Mouse (Mus musculus) heart, postnatal 25 days (tissue): ENCODE data around the gene Rbfox3. TPM values are rescaled to one million over a fixed set of nuclear protein-coding genes. Genes with fewer than 3 reads are reported as not detected.

ENCODE experiments used
- DNase-seq: peaks from one replicate; pipeline ENCODE4 v3.0.0; 2022; ENCODE audit warnings: low spot score
- intact Hi-C: fragments of 180-260 bp; cut with DNase I; formaldehyde crosslinking; loops from one replicate; pipeline ENCODE4 v1.15.1; 2025
- total RNA-seq, 2 experiments: library from RNA; stranded (reverse); gene quantifications; 2 replicates each; pipeline ENCODE4 v1.2.3; 2021

The Rbfox3 gene
- total RNA-seq, 2 experiments from 2014 or later = 0.08 TPM

DNA sequence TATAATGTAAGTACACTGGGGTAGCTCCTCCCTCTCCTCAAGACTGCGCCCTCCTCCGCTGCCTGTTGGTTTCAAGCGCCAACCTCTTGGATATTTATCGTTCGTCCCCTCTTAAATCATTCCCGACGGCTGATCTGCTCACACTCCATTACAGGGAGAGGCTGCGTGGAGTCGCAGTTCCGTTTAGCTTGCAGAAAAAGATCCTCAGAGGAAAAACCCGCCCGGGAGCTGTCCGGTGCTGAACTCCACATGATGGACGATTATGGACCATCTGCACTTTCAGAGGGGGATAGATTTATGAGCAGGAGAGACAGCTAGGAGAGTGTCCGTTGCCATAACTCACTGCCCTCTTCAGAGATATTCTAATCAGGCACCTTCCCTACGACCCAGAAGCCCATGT, 226.0 kb downstream of the Rbfox3 start:
- no peak for DNase-seq
- intact Hi-C loops = no loop called here

DNA sequence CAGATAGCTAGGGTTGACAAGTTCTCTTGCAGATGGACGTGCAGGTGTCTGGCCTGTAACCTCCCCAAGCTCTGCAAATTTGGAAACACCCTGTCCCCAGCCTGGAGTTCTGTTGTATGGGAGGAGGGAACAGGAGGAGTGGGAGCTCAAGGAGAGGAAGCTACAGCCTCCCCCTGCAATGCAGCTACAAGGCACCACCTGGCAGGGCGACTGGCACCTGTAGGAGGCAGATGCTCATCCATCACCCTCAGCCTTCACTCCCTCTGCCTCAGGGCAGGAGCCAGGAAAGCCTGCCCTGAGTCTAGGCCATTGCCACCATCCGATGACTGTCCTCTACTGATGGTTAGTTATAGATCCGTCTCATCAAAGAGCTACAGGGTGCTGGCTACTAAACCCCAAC, 226.7 kb downstream of the Rbfox3 start:
- intact Hi-C loops = no loop called here
- DNase-seq = no peak

DNA sequence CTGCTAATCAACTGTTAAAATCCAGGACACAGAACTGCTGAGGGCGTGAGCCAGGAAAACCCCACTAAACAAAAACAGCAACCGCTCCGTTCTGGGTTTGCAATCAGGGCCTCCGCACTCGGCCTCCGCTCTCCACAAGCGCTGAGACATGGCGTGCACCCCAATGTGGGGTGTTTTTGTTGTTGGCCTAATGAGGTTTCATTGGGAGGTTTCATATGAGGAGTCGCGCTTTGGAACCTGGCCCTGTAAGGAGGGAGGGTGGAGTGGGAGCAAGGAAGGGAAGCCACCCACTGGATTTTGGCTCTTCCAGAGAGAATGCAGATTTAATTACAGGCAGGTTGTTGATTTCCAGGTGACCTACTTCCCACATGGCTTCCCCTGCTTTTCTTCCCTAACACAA, 230.7 kb downstream of the Rbfox3 start:
- intact Hi-C loops = no loop called here
- no peak for DNase-seq

DNA sequence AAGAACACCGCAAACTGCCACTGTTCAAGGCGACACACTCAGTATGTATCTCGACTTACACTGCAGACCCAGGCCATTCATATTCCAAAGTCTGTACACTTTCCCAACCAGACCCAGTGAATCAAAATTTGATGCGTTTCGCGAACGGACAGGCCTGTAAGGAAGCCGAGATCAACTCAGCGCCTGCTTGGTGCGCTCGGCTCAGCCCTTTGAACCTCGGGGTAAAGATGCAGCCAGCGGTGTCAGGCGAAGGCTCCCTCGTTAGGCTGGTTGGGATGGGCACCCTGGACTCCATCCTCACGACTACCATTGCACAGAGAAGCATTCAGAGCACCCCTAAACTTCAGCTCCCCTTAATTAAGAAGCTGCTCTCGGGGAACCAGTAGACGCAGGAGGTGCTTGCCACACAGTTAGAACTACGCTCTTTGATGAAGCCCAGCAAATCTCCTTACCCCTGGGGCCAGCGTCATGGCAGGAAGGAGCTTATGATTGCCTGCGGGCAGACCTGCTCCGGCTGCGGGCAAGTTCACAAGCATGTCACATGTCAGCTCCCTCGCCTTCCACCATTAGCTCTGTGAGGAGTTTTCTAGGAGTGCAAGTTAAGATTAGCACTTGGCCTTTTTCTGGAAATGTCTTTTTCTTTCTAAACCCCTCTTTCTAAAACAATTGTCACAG, 231.5 kb downstream of the Rbfox3 start:
- DNase-seq = no peak
- intact Hi-C loops = no loop called here

DNA sequence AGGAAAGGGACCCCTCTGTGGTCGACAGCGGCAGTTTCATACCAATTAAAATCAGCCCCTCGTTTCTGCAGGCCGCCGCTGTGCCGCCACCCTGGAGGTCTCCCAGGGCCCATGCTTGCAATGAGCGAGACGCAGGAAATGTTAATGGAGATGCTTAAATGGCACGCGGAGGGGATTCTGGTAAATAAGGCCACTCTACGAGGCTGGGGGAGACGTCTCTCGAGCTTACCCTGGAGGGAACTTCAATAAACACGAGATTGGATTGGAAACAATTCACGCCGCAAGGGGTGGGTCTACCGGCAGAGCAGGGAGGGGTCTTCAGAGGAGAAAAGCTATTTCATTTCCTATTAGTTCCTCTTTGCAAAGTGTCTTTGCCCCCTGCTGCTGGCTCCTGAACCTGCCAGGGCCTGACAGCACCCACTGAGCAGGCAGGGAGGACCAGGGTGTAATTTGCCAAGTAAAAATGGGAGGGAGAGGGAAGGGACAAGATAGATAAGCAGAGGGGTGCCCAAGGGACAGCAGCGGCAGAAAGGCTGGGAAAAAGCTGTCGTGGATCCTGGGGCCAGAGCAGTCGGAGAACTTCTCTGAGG, 232.8 kb downstream of the Rbfox3 start:
- DNase-seq = no peak
- intact Hi-C loops = no loop called here

DNA sequence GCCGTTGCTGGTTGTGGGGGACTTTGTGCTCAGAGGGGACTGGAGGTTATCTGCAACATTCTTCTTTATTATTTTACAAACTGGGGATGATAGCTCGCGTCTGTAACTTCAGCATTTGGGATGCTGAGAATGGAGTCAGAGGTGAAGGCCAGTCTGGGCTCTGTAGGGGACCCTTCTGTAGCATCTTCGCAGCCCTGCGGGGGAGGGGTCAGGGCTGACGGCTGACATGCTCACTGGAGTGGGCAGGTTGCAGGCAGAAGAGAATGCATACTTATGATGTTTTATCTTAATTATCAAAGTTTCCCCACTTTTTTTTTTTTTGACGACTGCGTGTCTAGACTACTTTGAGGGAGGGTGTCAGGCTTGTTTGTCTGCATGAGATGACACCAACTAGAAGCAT, 234.1 kb downstream of the Rbfox3 start:
- intact Hi-C loops = no loop called here
- no peak for DNase-seq

DNA sequence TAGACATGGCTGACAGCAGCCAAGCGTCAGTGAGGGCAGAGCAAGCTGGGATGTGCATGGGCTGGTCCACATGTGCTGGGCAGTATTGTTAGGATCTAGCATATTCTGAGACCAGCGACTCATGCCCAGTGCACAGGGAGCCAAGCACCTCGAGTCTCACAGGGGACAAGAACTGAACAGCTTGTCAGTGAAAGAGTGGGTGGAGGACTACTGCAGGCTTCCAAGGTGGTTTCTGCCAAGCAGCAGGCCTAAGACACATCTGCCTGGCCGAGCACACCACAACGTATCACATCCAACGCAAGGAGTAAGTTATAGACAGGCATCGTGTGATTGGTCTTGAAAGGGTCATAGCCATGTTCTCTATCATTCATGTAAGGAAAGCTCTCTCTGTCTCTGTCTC, 235.0 kb downstream of the Rbfox3 start:
- intact Hi-C loops = no loop called here
- DNase-seq = no peak

DNA sequence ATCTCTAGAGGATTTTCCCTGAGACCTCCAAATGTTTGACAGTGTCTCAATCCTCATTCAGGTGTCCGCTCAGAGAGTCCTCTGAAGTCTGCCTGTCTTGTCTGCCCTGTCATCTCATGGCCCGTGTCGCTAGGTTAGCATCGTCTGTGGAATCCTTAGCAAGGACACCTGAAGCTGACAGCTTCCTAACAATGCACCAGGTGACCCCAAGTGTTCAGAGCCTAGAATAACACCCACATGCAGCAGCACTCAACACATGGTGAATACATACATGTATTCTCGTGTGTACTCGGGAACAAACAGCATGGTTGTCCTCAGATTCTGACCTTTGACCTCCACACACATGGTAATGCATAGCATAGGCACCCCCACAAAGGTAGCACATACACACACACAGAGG, 239.4 kb downstream of the Rbfox3 start:
- DNase-seq = no peak
- intact Hi-C loops = no loop called here

DNA sequence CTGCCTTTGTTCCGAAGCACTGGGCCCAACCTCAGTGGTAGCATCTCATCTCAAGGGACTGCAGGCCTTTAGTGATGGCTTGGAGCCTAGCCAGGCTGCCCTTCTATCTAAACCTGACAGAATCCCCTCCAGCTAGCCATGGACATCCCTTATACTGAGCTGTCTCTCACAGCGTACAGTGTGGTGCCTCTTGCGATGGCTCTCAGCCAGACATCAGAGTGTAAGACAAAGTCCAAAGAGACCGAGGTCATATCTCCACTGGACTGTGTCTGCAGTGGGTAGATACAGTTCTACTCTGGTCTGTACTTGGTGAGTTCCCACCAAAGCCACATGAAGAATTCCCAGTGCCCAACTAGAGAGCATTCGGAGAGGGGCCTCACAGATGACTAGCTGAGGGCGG, 240.2 kb downstream of the Rbfox3 start:
- intact Hi-C loops = no loop called here
- no peak for DNase-seq

DNA sequence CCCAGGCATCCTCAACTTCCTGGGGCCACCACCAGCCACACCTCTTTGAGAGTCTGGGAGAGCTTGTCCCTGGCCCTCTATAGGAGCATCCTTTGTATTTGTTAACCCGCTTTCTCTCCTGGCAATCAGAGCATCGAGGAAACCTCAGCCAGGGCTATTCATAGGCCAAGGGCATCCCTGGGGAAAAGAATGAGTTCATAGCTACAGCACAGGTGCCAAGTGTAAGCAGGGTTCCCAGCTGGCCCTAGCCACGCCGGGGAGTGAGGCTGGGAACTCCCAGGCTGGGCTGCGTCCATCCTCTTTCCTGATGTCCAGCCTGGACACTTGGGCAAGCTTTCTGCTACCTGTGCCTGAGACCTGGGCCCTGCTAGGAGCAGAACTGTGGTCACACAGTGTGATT, 241.6 kb downstream of the Rbfox3 start:
- intact Hi-C loops = no loop called here
- peak; percentile 31 for DNase-seq

DNA sequence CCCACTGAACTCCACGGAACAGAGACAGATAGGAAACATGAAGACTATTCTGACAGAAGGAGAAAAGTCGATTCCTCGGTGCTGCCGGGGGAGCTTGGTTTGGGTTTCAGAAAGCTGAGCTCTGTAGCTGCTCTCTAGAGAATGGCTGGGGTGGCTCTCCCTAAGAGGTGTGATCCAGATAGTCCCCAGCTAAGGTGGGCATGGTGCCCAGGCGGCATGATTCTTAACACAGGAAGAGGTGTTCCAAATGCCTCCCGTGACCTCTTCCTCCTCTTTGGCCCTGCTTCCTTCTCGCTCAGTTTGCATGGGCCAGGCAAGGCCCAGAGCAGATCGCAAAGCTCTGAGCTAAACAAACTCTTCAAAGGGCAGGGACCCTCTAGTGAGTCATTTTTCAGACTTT, 243.0 kb downstream of the Rbfox3 start:
- intact Hi-C loops = no loop called here
- no peak for DNase-seq

DNA sequence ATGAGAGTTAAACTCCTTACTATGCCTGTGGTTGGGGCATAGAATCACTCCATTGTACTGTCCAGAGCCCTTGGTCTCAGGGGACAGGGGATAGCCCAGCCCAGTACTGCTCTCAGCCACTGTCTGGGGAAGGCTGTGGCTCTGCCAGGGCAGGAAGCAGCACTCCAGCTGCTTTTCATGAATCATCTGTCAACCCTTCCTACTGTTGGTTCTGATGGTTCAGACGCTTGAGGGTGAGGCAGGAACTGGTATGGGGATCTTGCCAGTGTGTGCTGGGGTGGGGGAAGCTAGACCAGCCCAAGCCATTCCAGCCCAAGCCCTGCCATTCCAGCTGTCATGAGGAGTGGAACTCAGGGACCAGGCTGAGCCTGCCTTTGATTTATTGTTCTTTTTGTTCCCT, 243.5 kb downstream of the Rbfox3 start:
- DNase-seq = peak; percentile 6
- intact Hi-C loops = no loop called here

DNA sequence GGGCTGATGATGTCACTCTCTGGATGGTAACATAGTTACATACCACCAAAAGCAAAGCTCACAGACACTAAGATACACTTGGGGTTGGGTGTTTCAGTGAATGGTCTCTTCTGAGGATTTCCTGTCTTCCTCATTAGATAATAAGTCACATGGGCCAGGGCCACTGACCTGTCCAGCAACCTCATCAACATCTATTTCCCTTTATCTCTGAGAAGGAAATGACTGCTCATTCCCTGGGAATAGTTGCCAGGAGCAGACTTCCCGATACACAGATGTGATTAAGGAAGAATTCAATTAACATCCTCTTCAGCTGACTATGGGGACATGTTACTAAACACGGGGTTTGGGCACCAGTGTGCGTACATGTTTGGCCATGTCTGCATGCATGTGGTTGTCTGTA, 245.2 kb downstream of the Rbfox3 start:
- DNase-seq = no peak
- intact Hi-C loops = no loop called here

DNA sequence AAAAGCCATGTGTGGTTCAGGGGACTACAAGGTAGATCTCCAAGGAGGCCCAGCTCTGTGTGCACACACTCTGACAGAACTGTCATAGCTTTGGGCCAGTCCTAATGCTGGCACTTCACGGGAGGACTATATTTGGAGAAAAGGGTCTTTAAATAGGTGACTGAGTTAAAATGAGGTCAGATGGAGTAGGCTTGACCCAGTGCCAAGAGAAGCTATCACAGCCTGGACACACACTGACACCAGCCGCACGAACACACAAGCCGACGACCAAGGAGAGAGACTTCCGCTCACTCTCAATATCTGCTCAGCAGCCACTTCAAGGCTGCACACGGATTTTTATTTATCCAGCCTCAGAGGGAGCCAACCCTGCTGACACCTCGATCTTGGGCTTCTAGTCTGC, 248.1 kb downstream of the Rbfox3 start:
- intact Hi-C loops = no loop called here
- DNase-seq = no peak

DNA sequence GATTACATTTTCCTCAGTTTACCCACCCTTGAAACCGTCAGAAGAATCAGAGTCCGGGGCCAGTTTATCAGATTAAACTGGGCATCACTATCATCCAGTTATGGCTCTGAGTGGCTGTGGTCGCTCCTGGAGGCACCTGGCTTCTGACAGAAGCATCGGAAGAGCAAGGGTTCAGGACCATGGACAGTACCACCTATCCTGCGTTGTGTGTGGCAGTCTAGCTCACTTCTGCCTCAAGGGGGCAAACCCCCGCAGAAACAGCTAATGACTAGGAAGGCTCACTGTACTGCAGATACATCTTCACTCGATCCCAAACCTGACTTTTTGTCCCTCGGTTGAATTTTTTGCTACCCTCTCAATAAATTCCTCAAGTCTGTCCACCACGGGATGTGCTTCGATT, 252.1 kb downstream of the Rbfox3 start:
- DNase-seq = no peak
- intact Hi-C loops = no loop called here

DNA sequence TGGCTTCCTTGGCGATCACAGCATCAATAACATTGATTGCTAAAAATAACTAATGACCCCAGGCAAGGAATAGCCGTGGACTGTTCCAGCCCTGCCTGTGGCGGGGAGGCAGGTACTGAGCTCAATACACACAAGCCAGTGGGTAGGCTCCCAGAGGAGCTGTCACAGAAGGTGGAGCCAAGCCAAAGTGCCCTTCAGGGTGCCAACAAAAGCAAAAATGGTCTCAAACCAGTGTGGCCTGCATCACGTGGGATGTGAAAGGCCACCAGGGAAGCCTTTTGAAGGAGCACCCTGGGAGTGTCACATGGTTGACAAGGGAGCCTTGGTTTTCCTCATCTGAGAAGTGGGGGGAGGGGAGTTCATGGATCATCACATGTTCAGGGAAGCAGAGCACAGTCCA, 255.6 kb downstream of the Rbfox3 start:
- intact Hi-C loops = no loop called here
- DNase-seq = no peak

DNA sequence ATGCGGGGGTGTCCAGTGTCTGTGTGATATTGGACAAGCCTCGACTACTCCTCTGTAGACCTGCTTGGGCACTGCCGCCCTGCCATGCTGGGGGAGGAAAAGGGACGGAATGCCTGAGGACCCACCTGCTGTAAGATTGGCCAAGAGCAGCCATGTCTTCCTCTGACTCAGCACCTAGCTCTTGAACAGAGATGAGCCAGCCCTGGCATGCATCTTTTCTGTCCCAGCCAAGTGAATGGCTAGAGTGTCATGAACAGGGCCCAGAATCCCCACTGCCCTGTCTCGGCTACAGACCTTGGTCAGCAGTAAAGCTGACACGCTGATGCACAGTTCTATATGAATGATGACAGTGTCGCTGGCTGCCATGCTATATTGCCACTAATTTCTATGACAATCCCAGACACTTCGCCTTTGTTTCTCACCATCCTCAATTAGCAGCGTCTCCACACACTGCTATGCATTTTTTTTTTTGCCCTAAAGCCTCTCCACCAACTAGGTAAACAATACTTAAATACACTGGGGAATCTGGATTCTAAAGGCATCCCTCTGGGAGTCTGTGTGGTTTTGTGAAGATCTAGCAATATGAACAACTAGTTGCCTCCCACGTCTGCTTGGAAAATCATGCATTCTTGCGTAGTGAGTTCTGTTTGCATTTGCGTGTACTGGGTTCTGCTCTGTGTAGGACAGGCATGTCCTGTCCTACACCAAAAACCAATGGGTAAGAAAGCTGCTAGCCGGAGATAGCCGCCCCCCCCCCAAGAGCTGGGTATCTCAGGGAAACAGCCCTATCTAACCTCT, 257.7 kb downstream of the Rbfox3 start:
- DNase-seq = no peak
- intact Hi-C loops = no loop called here

DNA sequence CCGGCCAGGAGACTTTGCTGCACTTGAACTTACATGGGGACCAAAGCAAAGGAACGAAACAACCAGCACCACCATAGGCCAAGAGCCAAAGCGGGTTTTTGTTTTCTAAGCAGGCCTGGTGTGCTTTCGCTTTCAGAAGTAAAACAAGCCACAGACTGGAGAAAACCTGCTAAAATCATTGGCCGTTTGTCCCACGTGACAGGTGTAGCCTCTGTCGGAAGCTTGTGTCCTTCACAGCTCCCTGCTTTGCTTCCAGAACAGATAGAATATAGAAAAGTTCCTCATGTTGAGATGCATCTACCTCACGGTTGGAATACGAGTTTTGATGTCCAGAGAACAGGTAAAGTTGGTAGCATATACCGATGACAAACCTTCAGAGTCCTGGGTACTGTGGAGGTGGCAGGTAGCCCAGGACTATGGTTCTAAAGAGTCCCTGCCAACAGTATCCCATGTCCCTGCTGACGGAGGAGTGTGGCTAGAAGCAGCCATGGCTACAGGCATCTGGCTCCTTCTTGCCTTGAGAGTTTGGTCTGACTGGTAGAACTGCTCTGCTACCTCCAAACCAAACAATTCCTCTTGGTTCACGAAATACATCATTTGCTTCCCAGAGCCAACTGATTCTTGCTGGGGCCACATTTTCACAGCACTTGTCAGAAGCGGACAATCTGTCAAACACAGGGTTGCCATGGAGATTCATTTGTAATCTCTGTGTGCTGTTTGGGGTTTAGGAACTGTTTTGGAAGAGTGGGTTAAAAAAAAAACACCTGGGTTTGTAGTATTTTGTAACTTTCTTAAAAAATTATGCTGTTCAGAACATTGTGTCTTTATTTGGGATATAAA, 258.8 kb downstream of the Rbfox3 start:
- no peak for DNase-seq
- intact Hi-C loops = no loop called here

DNA sequence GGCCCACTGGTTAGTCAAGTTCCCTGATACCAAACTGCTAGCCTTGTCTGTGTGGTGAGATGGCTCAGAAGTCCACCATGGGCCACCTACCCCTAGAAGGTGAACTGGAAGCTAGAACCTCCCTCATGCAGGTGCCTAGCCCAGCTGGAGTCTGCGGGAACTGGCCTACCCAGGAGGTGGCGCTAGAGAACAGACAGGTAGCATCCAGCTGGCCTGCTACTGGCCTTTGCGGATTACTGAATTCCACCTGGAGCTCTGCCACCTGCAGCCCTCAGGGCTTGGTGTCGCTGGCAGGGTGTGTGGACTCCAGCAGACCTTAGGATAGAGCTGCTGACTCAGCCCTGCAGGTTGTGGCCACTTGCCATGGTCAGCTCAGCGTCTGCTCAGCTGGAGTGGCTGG, 263.0 kb downstream of the Rbfox3 start:
- DNase-seq = peak; percentile 9
- intact Hi-C loops = loop anchor here (1.0 kb wide), 1 partner anchor 91 kb away; no protein-coding TSS in a partner anchor

DNA sequence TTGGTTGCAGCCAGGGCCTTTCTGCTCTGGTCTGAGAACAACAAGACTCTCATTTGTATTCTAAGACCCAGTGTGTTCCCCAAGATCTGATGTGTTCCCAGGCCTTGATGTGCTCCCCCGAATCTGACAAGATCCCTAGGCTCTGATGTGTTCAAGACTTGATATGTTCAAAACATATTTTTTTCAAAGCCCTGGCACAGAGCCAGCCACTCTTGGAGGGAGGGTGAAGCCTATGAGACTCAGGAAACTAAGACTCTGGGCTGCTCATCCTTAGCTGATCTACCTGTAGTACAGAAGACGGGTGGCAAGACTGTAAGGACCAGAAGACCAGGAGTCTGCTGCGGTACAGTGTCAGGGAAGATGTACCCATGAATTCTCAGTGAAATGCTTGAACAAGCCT, 264.5 kb downstream of the Rbfox3 start:
- no peak for DNase-seq
- intact Hi-C loops = no loop called here

DNA sequence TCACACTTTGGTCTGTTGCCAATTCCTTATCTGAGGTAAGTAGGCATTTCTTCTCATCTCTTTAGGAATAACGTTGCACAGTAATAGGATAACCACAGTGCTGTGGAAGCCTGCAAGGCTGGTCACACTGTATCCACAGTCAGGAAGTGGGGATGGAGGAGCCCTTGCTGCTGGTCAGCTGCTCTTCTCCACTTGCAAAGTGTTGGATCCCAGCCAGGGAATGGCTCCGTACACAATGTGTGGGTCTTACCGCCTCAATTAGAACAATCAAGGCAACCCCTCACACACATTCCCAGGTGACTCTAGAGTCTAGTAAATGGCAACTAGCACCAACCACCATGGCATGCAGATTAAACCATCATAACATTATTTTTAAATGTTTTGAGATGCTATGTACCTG, 266.2 kb downstream of the Rbfox3 start:
- intact Hi-C loops = no loop called here
- DNase-seq = no peak
